Mouse (Mus musculus): ENCODE measurements at regions not wholly inside any gene's neighbourhood (a gene's known extent, or its start where the extent isn't known, plus 50 kb on each side); places are given as distances from the start of the nearest gene placed in this dataset.

DNA sequence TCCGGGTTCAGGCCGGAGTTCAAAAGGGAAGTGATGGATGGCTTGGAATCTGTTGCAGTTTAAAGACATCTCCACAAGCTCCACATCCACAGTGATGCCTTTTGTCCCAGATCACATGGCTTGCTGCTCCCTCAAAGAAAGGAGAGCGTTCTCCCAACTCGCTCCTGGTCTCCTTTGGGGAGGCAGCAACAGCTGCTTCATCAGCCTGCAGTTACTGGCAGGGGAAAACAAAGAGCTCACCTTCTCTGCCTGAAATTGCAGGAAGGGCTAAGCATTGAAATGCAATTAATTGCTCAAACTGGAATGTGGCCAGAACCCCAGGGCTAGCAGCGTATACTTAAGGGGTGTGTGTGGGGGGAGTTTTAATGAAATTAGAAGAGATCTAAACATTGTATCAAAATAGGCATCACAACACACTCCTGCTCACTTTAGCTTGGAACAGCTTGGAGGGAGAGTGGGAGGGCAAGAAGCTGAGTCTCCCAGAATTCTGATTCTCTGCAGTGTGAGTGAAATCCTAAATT, 126.3 kb upstream of the Lrig3 start:
- no peak for TF ChIP-seq CTCF (IDR thresholded peaks at IDR 0.05; ENCODE audit: control insufficient read depth, insufficient read depth, insufficient read length)
- TF ChIP-seq USF1 (IDR thresholded peaks at IDR 0.05; ENCODE audit: low read depth): no peak
- TF ChIP-seq MAX (IDR thresholded peaks at IDR 0.05): no peak
- TF ChIP-seq CEBPB (IDR thresholded peaks at IDR 0.05; ENCODE audit: low read depth): no peak
- TF ChIP-seq MYOD1 (IDR thresholded peaks at IDR 0.05; ENCODE audit: control insufficient read depth, insufficient read length, low read depth): no peak
- TF ChIP-seq MYOG (IDR thresholded peaks at IDR 0.05; ENCODE audit: control insufficient read depth, extremely low read depth, insufficient read length): no peak
- no peak for TF ChIP-seq FOSL1 (IDR thresholded peaks at IDR 0.05; ENCODE audit: insufficient read depth, low read length, poor library complexity, severe bottlenecking)

All from C2C12 (cell line).